Mouse (Mus musculus): ENCODE data around the gene Gse1. TPM values are rescaled to one million over a fixed set of nuclear protein-coding genes. Genes with fewer than 3 reads are reported as not detected.

The Gse1 gene
- total and polyA plus RNA-seq, 2 experiments from 2014 or later, result 15.9 to 48.2 TPM

GRCm38 (mm10) chr8:120256958-120257357 lies 28.7 kb downstream of the Gse1 start:
- Histone ChIP-seq H3K4me1 (ENCODE audit: insufficient read depth) (no peaks in the 10 kb centered on the region), H3K9ac (no peak overlapping the region), H3K27me3 (ENCODE audit: insufficient read depth, low read length) (no peaks in the 10 kb centered on the region), H3K27ac (ENCODE audit: low read depth, low read length) (no peak overlapping the region), H3K4me3 (ENCODE audit: low read depth, low read length) (no peak overlapping the region), H3K9me3 (ENCODE audit: low read length) (no peaks in the 10 kb centered on the region), H3K4me2 (ENCODE audit: low read depth) (no peak overlapping the region), H3K36me3 (ENCODE audit: insufficient read depth) (no peaks in the 10 kb centered on the region)
- DNase-seq, result no peak
- no peak for TF ChIP-seq CTCF (IDR thresholded peaks at IDR 0.05; ENCODE audit: low read depth)
- peak; percentile 77 for ATAC-seq
- WGBS, result 31% methylated on average over 6 of the region's 6 CpGs

DNA sequence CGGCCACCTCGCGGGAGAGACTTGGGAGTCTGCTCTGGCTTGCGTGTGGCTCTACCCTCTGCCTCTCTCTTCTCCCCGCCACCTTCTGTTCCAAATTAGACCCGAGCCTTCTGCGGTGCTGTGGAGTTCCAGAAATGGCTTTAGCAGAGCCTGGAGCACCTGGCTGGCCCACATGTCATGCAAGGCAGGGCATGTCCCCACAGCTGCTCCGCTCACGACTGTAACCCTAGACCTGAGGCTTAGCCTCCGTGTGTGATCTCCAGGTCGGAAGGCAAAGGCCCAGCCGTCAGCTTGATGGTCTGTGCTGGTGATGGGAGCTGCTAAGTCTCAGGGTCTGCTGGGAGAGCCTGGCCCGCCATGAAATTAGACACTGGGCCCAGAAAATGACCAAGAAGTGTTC lies 30.9 kb downstream of the Gse1 start:
- Histone ChIP-seq H3K4me3 (ENCODE audit: low read depth, low read length) (no peak overlapping the region), H3K4me2 (ENCODE audit: low read depth) (no peak overlapping the region), H3K36me3 (ENCODE audit: insufficient read depth) (no peaks in the 10 kb centered on the region), H3K27me3 (ENCODE audit: insufficient read depth, low read length) (no peaks in the 10 kb centered on the region), H3K4me1 (ENCODE audit: insufficient read depth) (no peaks in the 10 kb centered on the region; the same call in 1 of the 2 replicates), H3K27ac (ENCODE audit: low read depth, low read length) (no peak overlapping the region), H3K9ac (no peak overlapping the region), H3K9me3 (ENCODE audit: low read length) (no peaks in the 10 kb centered on the region)
- no peak for ATAC-seq
- 89% methylated on average over 13 of the region's 13 CpGs for WGBS
- no peak for TF ChIP-seq CTCF (IDR thresholded peaks at IDR 0.05; ENCODE audit: low read depth)
- no peak for DNase-seq

DNA sequence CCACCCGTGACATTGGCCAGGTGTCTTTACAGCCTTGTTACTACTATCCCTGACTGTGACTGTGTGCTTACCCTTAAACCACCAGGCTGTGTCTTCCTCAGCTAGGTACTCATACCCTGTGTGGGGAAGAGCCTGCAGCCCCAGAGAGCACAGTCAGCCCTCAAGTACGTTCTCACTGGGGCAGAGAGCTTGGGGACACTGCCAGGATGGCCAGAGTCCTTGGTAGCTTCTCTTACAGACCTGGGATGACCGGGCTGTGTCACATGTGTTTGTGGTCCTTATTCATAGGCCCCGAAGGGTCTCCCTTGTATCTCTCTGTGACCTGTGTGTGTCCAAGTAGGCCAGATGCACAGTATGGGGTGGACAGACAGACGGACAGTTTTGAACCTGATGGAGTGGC lies 32.4 kb downstream of the Gse1 start:
- peaks cover 7% of the 10 kb centered on the region for H3K4me1 ChIP-seq (ENCODE audit: insufficient read depth)
- H3K4me2 ChIP-seq (ENCODE audit: low read depth), result no peak overlapping the region
- H3K36me3 ChIP-seq (ENCODE audit: insufficient read depth), result no peaks in the 10 kb centered on the region
- H3K4me3 ChIP-seq (ENCODE audit: low read depth, low read length), result no peak overlapping the region
- no peak for ATAC-seq
- TF ChIP-seq CTCF (IDR thresholded peaks at IDR 0.05; ENCODE audit: low read depth), result no peak
- 82% methylated on average over 5 of the region's 5 CpGs for WGBS
- no peak overlapping the region for H3K27ac ChIP-seq (ENCODE audit: low read depth, low read length)
- H3K9me3 ChIP-seq (ENCODE audit: low read length), result no peaks in the 10 kb centered on the region
- H3K9ac ChIP-seq, result no peak overlapping the region
- no peak for DNase-seq
- H3K27me3 ChIP-seq (ENCODE audit: insufficient read depth, low read length), result no peaks in the 10 kb centered on the region

DNA sequence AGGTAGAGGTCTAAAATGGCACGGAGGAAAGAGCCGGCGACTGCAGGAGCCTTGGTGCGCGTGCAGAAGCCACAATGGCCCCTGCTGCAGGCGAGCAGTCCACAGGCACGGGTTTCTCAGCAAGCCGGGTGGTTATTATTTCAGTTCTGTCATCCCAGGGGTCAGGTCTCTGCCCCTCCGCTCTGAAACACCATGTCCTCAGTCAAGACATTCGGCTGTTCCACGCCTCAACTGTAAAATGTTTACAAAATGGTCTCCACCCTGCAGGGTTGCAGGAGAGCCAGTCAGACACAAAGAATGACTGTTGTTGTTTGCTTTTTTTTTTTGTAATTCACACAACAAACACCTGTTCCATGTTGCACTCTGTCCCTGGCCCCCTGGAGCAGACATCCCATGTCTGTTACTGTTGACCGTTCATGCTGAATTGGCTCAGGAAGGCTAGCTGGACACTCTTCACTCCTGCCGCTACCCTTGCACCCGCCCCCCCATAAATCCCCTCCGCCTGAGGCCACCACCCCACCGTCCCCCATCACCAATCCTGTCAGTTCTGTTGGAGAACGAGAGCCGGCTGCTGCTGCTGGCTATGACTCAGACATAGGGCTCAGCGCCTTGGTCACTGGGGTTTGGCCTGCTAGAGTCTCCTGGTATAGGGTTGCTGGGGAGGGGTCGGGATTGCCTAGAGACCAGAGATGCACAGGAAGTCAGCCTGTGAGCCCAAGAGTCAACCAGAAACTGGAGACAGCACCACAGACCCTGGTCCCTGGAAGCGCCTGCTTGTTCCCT lies 33.3 kb downstream of the Gse1 start:
- Histone ChIP-seq H3K4me1 (ENCODE audit: insufficient read depth) (peaks cover 12% of the 10 kb centered on the region), H3K27ac (ENCODE audit: low read depth, low read length) (no peak overlapping the region), H3K9me3 (ENCODE audit: low read length) (no peaks in the 10 kb centered on the region), H3K36me3 (ENCODE audit: insufficient read depth) (no peaks in the 10 kb centered on the region), H3K4me3 (ENCODE audit: low read depth, low read length) (no peak overlapping the region), H3K9ac (no peak overlapping the region), H3K27me3 (ENCODE audit: insufficient read depth, low read length) (no peaks in the 10 kb centered on the region), H3K4me2 (ENCODE audit: low read depth) (no peak overlapping the region)
- TF ChIP-seq CTCF (IDR thresholded peaks at IDR 0.05; ENCODE audit: low read depth), result no peak
- ATAC-seq (no peak), DNase-seq (no peak)
- 47% methylated on average over 21 of the region's 21 CpGs for WGBS

- Histone ChIP-seq H3K4me2 (ENCODE audit: low read depth) (no peak overlapping the region), H3K4me1 (ENCODE audit: insufficient read depth) (peaks cover 22% of the 10 kb centered on the region), H3K27ac (ENCODE audit: low read depth, low read length) (no peak overlapping the region), H3K36me3 (ENCODE audit: insufficient read depth) (no peaks in the 10 kb centered on the region), H3K9me3 (ENCODE audit: low read length) (no peaks in the 10 kb centered on the region), H3K9ac (no peak overlapping the region), H3K4me3 (ENCODE audit: low read depth, low read length) (no peak overlapping the region), H3K27me3 (ENCODE audit: insufficient read depth, low read length) (no peaks in the 10 kb centered on the region)
- no peak for TF ChIP-seq CTCF (IDR thresholded peaks at IDR 0.05; ENCODE audit: low read depth)
- DNase-seq (no peak), ATAC-seq (no peak)
- WGBS, result 86% methylated on average over 5 of the region's 5 CpGs
These were observed 35.6 kb downstream of the Gse1 start for GRCm38 (mm10) chr8:120263879-120264278.

DNA sequence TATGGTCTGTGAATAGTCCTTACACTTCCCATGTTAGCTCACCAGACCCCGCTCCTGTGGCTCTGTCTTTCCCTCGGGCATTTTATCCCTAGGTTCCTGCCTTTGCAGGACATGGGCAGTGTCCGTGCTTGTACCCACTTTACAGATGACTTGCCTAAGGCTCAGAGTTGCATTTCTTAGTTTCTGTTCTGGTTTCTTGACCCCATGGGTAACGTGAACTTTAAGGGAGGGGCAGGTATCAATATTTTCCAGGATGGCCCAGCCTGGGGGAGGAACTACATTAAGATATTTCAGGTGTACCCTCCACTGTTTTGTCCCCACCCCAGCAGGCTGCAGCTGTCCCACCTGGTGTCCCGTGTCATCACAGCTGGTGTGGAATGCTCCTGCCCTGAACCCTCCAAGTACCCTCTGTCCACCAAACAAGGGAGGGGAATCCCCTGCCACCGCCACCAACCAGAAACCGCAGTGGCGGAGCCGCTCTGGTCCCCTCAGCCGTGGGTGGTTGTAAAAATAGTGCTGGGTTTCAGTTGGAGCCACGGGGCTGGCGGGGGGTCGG lies 36.2 kb downstream of the Gse1 start:
- Histone ChIP-seq H3K9ac (peak overlapping the region; percentile 32), H3K27ac (ENCODE audit: low read depth, low read length) (peak overlapping the region; percentile 66), H3K27me3 (ENCODE audit: insufficient read depth, low read length) (no peaks in the 10 kb centered on the region), H3K9me3 (ENCODE audit: low read length) (no peaks in the 10 kb centered on the region), H3K4me3 (ENCODE audit: low read depth, low read length) (no peak overlapping the region), H3K36me3 (ENCODE audit: insufficient read depth) (no peaks in the 10 kb centered on the region), H3K4me2 (ENCODE audit: low read depth) (peak overlapping the region; percentile 31), H3K4me1 (ENCODE audit: insufficient read depth) (peaks cover 25% of the 10 kb centered on the region)
- no peak for DNase-seq
- WGBS, result 29% methylated on average over 13 of the region's 13 CpGs
- ATAC-seq, result no peak
- no peak for TF ChIP-seq CTCF (IDR thresholded peaks at IDR 0.05; ENCODE audit: low read depth)

GRCm38 (mm10) chr8:120264944-120265453 lies 36.7 kb downstream of the Gse1 start:
- no peak overlapping the region for H3K4me3 ChIP-seq (ENCODE audit: low read depth, low read length)
- TF ChIP-seq CTCF (IDR thresholded peaks at IDR 0.05; ENCODE audit: low read depth), result no peak
- peak; percentile 80 for ATAC-seq
- H3K27me3 ChIP-seq (ENCODE audit: insufficient read depth, low read length), result no peaks in the 10 kb centered on the region
- peak overlapping the region; percentile 32 for H3K9ac ChIP-seq
- H3K27ac ChIP-seq (ENCODE audit: low read depth, low read length), result peak overlapping the region; percentile 66
- H3K4me1 ChIP-seq (ENCODE audit: insufficient read depth), result peaks cover 25% of the 10 kb centered on the region
- 7% methylated on average over 16 of the region's 16 CpGs for WGBS
- DNase-seq, result peak; percentile 92
- peak overlapping the region; percentile 31 for H3K4me2 ChIP-seq (ENCODE audit: low read depth)
- no peaks in the 10 kb centered on the region for H3K36me3 ChIP-seq (ENCODE audit: insufficient read depth)
- H3K9me3 ChIP-seq (ENCODE audit: low read length), result no peaks in the 10 kb centered on the region
